In the genomic region with DNA sequence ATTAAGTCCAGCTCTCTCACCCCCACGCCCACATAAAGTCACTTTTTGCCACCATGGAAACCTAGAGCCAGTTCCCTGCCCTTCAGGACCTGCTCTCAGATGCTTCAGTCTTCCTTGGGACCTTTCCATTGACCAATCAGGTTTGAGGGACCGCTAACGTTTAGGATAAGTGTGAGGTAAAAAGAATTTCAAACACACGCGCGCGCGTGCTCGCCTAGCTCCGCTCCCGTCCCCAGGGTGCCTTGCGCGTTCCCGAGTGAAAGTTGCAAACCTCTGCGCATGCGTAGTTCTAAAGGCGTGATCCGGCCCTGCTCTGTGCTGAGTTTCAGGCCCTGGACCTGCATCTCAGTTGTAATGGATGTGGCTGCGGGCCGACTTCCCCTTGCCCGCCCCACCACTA, we compare ENCODE assay signal across 8 mouse cellular contexts. TPM values are rescaled to one million over a fixed set of nuclear protein-coding genes. Genes with fewer than 3 reads are reported as not detected.
DNase-seq lines count a peak whose midpoint lies in the region; ATAC-seq lines count a peak whose summit lies in the region.

No protein-coding gene starts in this region.

- peak; percentile 83 for DNase-seq in CD4-positive, CD25-positive, alpha-beta regulatory T cell, adult 2 months (ENCODE audit: low read depth, low spot score)
- DNase-seq in brain, adult 2 months (ENCODE audit: low read depth, low spot score), result peak; percentile 82
- DNase-seq in heart, postnatal 14 days, result peak; percentile 77 to 78
- peak; percentile 77 to 84 for DNase-seq in kidney, postnatal 36 days
- DNase-seq in neural tube, embryonic 10.5 days (ENCODE audit: extremely low spot score, low spot score), result peak; percentile 60

- ATAC-seq in forebrain, embryonic 13.5 days, result peak; percentile 43; the same call in 1 of the 2 replicates
- peak; percentile 65 for ATAC-seq in liver, embryonic 16.5 days (ENCODE audit: low read depth)
- ATAC-seq in stomach, embryonic 16.5 days (ENCODE audit: insufficient read depth, low FRiP score), result peak; percentile 41; the same call in 1 of the 2 replicates

- H3K9ac ChIP-seq in forebrain, embryonic 13.5 days, result peak overlapping the region; percentile 50; the same call in 1 of the 2 replicates
- H3K9ac ChIP-seq in liver, embryonic 16.5 days (ENCODE audit: low read depth, low read length), result peak overlapping the region; percentile 19
- peak overlapping the region; percentile 51 for H3K9ac ChIP-seq in stomach, embryonic 16.5 days (ENCODE audit: low read length)

- WGBS in forebrain, embryonic 13.5 days, result 39% methylated on average over 21 of the region's 21 CpGs
- 29% methylated on average over 21 of the region's 21 CpGs for WGBS in liver, embryonic 16.5 days (ENCODE audit: insufficient replicate concordance)
- 34% methylated on average over 21 of the region's 21 CpGs for WGBS in stomach, embryonic 16.5 days

- peak overlapping the region; percentile 28 for H3K4me3 ChIP-seq in forebrain, embryonic 13.5 days
- peak overlapping the region; percentile 43 for H3K4me3 ChIP-seq in liver, embryonic 16.5 days (ENCODE audit: low read depth, low read length)
- H3K4me3 ChIP-seq in stomach, embryonic 16.5 days (replicated peaks; ENCODE audit: low read length), result peak overlapping the region; percentile 38

- H3K4me2 ChIP-seq in forebrain, embryonic 13.5 days, result peak overlapping the region; percentile 57
- H3K4me2 ChIP-seq in liver, embryonic 16.5 days (ENCODE audit: low read depth, low read length), result peak overlapping the region; percentile 58
- peak overlapping the region; percentile 54 for H3K4me2 ChIP-seq in stomach, embryonic 16.5 days (ENCODE audit: low read depth, low read length)

- peaks cover 3% of the 10 kb centered on the region; the same call in 1 of the 2 replicates for H3K36me3 ChIP-seq in forebrain, embryonic 13.5 days (ENCODE audit: poor library complexity, severe bottlenecking)
- no peaks in the 10 kb centered on the region for H3K36me3 ChIP-seq in liver, embryonic 16.5 days (ENCODE audit: control insufficient read depth, insufficient read depth)
- H3K36me3 ChIP-seq in stomach, embryonic 16.5 days (ENCODE audit: control insufficient read depth, insufficient read depth, low read length), result no peaks in the 10 kb centered on the region

- H3K4me1 ChIP-seq in forebrain, embryonic 13.5 days, result peaks cover 4% of the 10 kb centered on the region; the same call in 1 of the 2 replicates
- H3K4me1 ChIP-seq in liver, embryonic 16.5 days (ENCODE audit: control insufficient read depth, low read depth, low read length), result peaks cover 5% of the 10 kb centered on the region
- no peaks in the 10 kb centered on the region for H3K4me1 ChIP-seq in stomach, embryonic 16.5 days (ENCODE audit: control insufficient read depth, insufficient read depth, low read length)

- H3K27me3 ChIP-seq in forebrain, embryonic 13.5 days, result no peaks in the 10 kb centered on the region
- no peaks in the 10 kb centered on the region for H3K27me3 ChIP-seq in liver, embryonic 16.5 days (ENCODE audit: control insufficient read depth, insufficient read depth, low read depth, low read length)
- H3K27me3 ChIP-seq in stomach, embryonic 16.5 days (ENCODE audit: control insufficient read depth, insufficient read depth, low read length), result no peaks in the 10 kb centered on the region

- intact Hi-C loops in heart, postnatal 14 days (cut with DNase I), result no loop called here

- H3K9me3 ChIP-seq in forebrain, embryonic 13.5 days (replicated peaks), result no peaks in the 10 kb centered on the region
- H3K9me3 ChIP-seq in liver, embryonic 16.5 days (replicated peaks; ENCODE audit: control insufficient read depth, low read length), result no peaks in the 10 kb centered on the region
- no peaks in the 10 kb centered on the region for H3K9me3 ChIP-seq in stomach, embryonic 16.5 days (replicated peaks; ENCODE audit: control insufficient read depth, low read length)

- H3K27ac ChIP-seq in forebrain, embryonic 13.5 days, result no peak overlapping the region
- no peak overlapping the region for H3K27ac ChIP-seq in liver, embryonic 16.5 days (ENCODE audit: low read length)
- no peak overlapping the region for H3K27ac ChIP-seq in stomach, embryonic 16.5 days (ENCODE audit: low read length)

RNA-seq across cellular contexts. Expression of gene Agtrap, which starts 12.6 kb away (rescaled TPM):
- polyA plus RNA-seq in forebrain, embryonic 13.5 days (2015; fragmentation: Nextera tagmentation; extraction: Ambion mirVana), result 6.9 and 8.3 TPM in 2 replicates
- total RNA-seq in heart, postnatal 14 days (2021), result 10 to 100 TPM; 36.4 to 38.5 TPM
- polyA plus RNA-seq in liver, embryonic 16.5 days (2015; fragmentation: Nextera tagmentation; extraction: Ambion mirVana), result 9.2 and 9.4 TPM in 2 replicates
- 16.5 and 16.9 TPM in 2 replicates for polyA plus RNA-seq in stomach, embryonic 16.5 days (2015; fragmentation: Nextera tagmentation; extraction: Ambion mirVana)

RNA-seq across cellular contexts. Expression of gene Mthfr, which starts 36.4 kb away (rescaled TPM):
- polyA plus RNA-seq in forebrain, embryonic 13.5 days (2015; fragmentation: Nextera tagmentation; extraction: Ambion mirVana), result 15.9 and 18.2 TPM in 2 replicates
- total RNA-seq in heart, postnatal 14 days (2021), result 10 to 100 TPM; 13.1 to 14.7 TPM
- polyA plus RNA-seq in liver, embryonic 16.5 days (2015; fragmentation: Nextera tagmentation; extraction: Ambion mirVana), result 10.9 and 11.9 TPM in 2 replicates
- polyA plus RNA-seq in stomach, embryonic 16.5 days (2015; fragmentation: Nextera tagmentation; extraction: Ambion mirVana), result 26.0 and 26.7 TPM in 2 replicates

RNA-seq across cellular contexts. Expression of gene Clcn6, which starts 36.6 kb away (rescaled TPM):
- polyA plus RNA-seq in forebrain, embryonic 13.5 days (2015; fragmentation: Nextera tagmentation; extraction: Ambion mirVana), result 21.6 and 24.8 TPM in 2 replicates
- total RNA-seq in heart, postnatal 14 days (2021), result 10 to 100 TPM in 1 of 2 experiments, 1 to 10 TPM in 1; 9.5 to 11.0 TPM
- 1.4 and 1.8 TPM in 2 replicates for polyA plus RNA-seq in liver, embryonic 16.5 days (2015; fragmentation: Nextera tagmentation; extraction: Ambion mirVana)
- 5.7 and 6.1 TPM in 2 replicates for polyA plus RNA-seq in stomach, embryonic 16.5 days (2015; fragmentation: Nextera tagmentation; extraction: Ambion mirVana)

RNA-seq across cellular contexts. Expression of gene Mad2l2, which starts 54.9 kb away (rescaled TPM):
- 96.6 and 107 TPM in 2 replicates for polyA plus RNA-seq in forebrain, embryonic 13.5 days (2015; fragmentation: Nextera tagmentation; extraction: Ambion mirVana)
- total RNA-seq in heart, postnatal 14 days (2021), result 10 to 100 TPM; 11.5 to 12.5 TPM
- polyA plus RNA-seq in liver, embryonic 16.5 days (2015; fragmentation: Nextera tagmentation; extraction: Ambion mirVana), result 12.4 and 13.9 TPM in 2 replicates
- 35.1 and 36.1 TPM in 2 replicates for polyA plus RNA-seq in stomach, embryonic 16.5 days (2015; fragmentation: Nextera tagmentation; extraction: Ambion mirVana)

RNA-seq across cellular contexts. Expression of gene Draxin, which starts 55.2 kb away (rescaled TPM):
- 11.7 and 12.5 TPM in 2 replicates for polyA plus RNA-seq in forebrain, embryonic 13.5 days (2015; fragmentation: Nextera tagmentation; extraction: Ambion mirVana)
- total RNA-seq in heart, postnatal 14 days (2021), result under 1 TPM; 0.05 to 0.07 TPM
- polyA plus RNA-seq in liver, embryonic 16.5 days (2015; fragmentation: Nextera tagmentation; extraction: Ambion mirVana), result 0.04 TPM in 2 replicates
- 0.04 and 0.06 TPM in 2 replicates for polyA plus RNA-seq in stomach, embryonic 16.5 days (2015; fragmentation: Nextera tagmentation; extraction: Ambion mirVana)
